Mouse (Mus musculus): ENCODE data around the gene Asb2. TPM values are rescaled to one million over a fixed set of nuclear protein-coding genes. Genes with fewer than 3 reads are reported as not detected.

The Asb2 gene
- polyA plus RNA-seq, 1 experiment from 2014 or later, result 22.0 TPM

GRCm38 (mm10) chr12:103356415-103356748, 581 bp upstream of the Asb2 start:
- DNase-seq (ENCODE audit: low spot score), result no peak
- no peak overlapping the region for H3K4me2 ChIP-seq (ENCODE audit: low read depth, low read length)
- no peak overlapping the region for H3K27ac ChIP-seq (replicated peaks; ENCODE audit: low read depth, low read length)
- H3K36me3 ChIP-seq (ENCODE audit: control insufficient read depth, insufficient read depth, low read length), result no peaks in the 10 kb centered on the region
- no peaks in the 10 kb centered on the region for H3K27me3 ChIP-seq (replicated peaks; ENCODE audit: control insufficient read depth, insufficient read depth, low read length)
- H3K9me3 ChIP-seq (ENCODE audit: control insufficient read depth, low read length), result no peaks in the 10 kb centered on the region
- H3K9ac ChIP-seq (ENCODE audit: low read depth, low read length), result no peak overlapping the region
- H3K4me3 ChIP-seq (ENCODE audit: low read depth, low read length), result no peak overlapping the region
- no peaks in the 10 kb centered on the region for H3K4me1 ChIP-seq (ENCODE audit: control insufficient read depth, insufficient read depth, low read length)
- 89% methylated on average over 4 of the region's 4 CpGs for WGBS
- ATAC-seq (ENCODE audit: low read depth), result no peak

GRCm38 (mm10) chr12:103353538-103353937, 2.3 kb downstream of the Asb2 start:
- Histone ChIP-seq H3K27me3 (replicated peaks; ENCODE audit: control insufficient read depth, insufficient read depth, low read length) (no peaks in the 10 kb centered on the region), H3K9ac (ENCODE audit: low read depth, low read length) (no peak overlapping the region), H3K36me3 (ENCODE audit: control insufficient read depth, insufficient read depth, low read length) (no peaks in the 10 kb centered on the region), H3K4me2 (ENCODE audit: low read depth, low read length) (no peak overlapping the region), H3K4me1 (ENCODE audit: control insufficient read depth, insufficient read depth, low read length) (no peaks in the 10 kb centered on the region), H3K4me3 (ENCODE audit: low read depth, low read length) (no peak overlapping the region), H3K9me3 (ENCODE audit: control insufficient read depth, low read length) (no peaks in the 10 kb centered on the region), H3K27ac (replicated peaks; ENCODE audit: low read depth, low read length) (no peak overlapping the region)
- 15% methylated on average over 5 of the region's 5 CpGs for WGBS
- ATAC-seq (ENCODE audit: low read depth) (peak; percentile 72), DNase-seq (ENCODE audit: low spot score) (peak; percentile 43)

- no peak for DNase-seq (ENCODE audit: low spot score)
- 93% methylated on average over 6 of the region's 6 CpGs for WGBS
These were observed 3.1 kb downstream of the Asb2 start for GRCm38 (mm10) chr12:103352735-103353134.

GRCm38 (mm10) chr12:103348506-103348905, 7.3 kb downstream of the Asb2 start:
- no peaks in the 10 kb centered on the region for H3K4me1 ChIP-seq (ENCODE audit: control insufficient read depth, insufficient read depth, low read length)
- no peaks in the 10 kb centered on the region for H3K9me3 ChIP-seq (ENCODE audit: control insufficient read depth, low read length)
- no peak overlapping the region for H3K9ac ChIP-seq (ENCODE audit: low read depth, low read length)
- H3K27me3 ChIP-seq (replicated peaks; ENCODE audit: control insufficient read depth, insufficient read depth, low read length), result no peaks in the 10 kb centered on the region
- H3K4me2 ChIP-seq (ENCODE audit: low read depth, low read length), result no peak overlapping the region
- H3K36me3 ChIP-seq (ENCODE audit: control insufficient read depth, insufficient read depth, low read length), result no peaks in the 10 kb centered on the region
- H3K27ac ChIP-seq (replicated peaks; ENCODE audit: low read depth, low read length), result no peak overlapping the region
- DNase-seq (ENCODE audit: low spot score) (peak; percentile 81), ATAC-seq (ENCODE audit: low read depth) (peak; percentile 35; the same call in 1 of the 2 replicates)
- WGBS, result 5% methylated on average over 3 of the region's 3 CpGs
- H3K4me3 ChIP-seq (ENCODE audit: low read depth, low read length), result no peak overlapping the region

More at GRCm38 (mm10) chr12:103352735-103353134, 3.1 kb downstream of the Asb2 start:
- ATAC-seq (ENCODE audit: low read depth), result no peak
- Histone ChIP-seq H3K36me3 (ENCODE audit: control insufficient read depth, insufficient read depth, low read length) (no peaks in the 10 kb centered on the region), H3K4me1 (ENCODE audit: control insufficient read depth, insufficient read depth, low read length) (no peaks in the 10 kb centered on the region), H3K4me2 (ENCODE audit: low read depth, low read length) (no peak overlapping the region), H3K4me3 (ENCODE audit: low read depth, low read length) (no peak overlapping the region), H3K27me3 (replicated peaks; ENCODE audit: control insufficient read depth, insufficient read depth, low read length) (no peaks in the 10 kb centered on the region), H3K27ac (replicated peaks; ENCODE audit: low read depth, low read length) (no peak overlapping the region), H3K9me3 (ENCODE audit: control insufficient read depth, low read length) (no peaks in the 10 kb centered on the region), H3K9ac (ENCODE audit: low read depth, low read length) (no peak overlapping the region)

- no peak overlapping the region for H3K4me2 ChIP-seq (ENCODE audit: low read depth, low read length)
These were observed 8.4 kb downstream of the Asb2 start for GRCm38 (mm10) chr12:103347406-103347805.

GRCm38 (mm10) chr12:103346945-103347344, 8.9 kb downstream of the Asb2 start:
- Histone ChIP-seq H3K36me3 (ENCODE audit: control insufficient read depth, insufficient read depth, low read length) (no peaks in the 10 kb centered on the region), H3K4me3 (ENCODE audit: low read depth, low read length) (no peak overlapping the region), H3K27me3 (replicated peaks; ENCODE audit: control insufficient read depth, insufficient read depth, low read length) (no peaks in the 10 kb centered on the region), H3K9me3 (ENCODE audit: control insufficient read depth, low read length) (no peaks in the 10 kb centered on the region), H3K4me2 (ENCODE audit: low read depth, low read length) (no peak overlapping the region), H3K4me1 (ENCODE audit: control insufficient read depth, insufficient read depth, low read length) (no peaks in the 10 kb centered on the region), H3K27ac (replicated peaks; ENCODE audit: low read depth, low read length) (no peak overlapping the region), H3K9ac (ENCODE audit: low read depth, low read length) (no peak overlapping the region)
- ATAC-seq (ENCODE audit: low read depth) (no peak; the same call in 1 of the 2 replicates), DNase-seq (ENCODE audit: low spot score) (no peak)
- WGBS, result 77% methylated on average over 8 of the region's 8 CpGs

More at GRCm38 (mm10) chr12:103347406-103347805, 8.4 kb downstream of the Asb2 start:
- ATAC-seq (ENCODE audit: low read depth) (no peak), DNase-seq (ENCODE audit: low spot score) (no peak)
- Histone ChIP-seq H3K4me1 (ENCODE audit: control insufficient read depth, insufficient read depth, low read length) (no peaks in the 10 kb centered on the region), H3K27ac (replicated peaks; ENCODE audit: low read depth, low read length) (no peak overlapping the region), H3K9me3 (ENCODE audit: control insufficient read depth, low read length) (no peaks in the 10 kb centered on the region), H3K9ac (ENCODE audit: low read depth, low read length) (no peak overlapping the region), H3K36me3 (ENCODE audit: control insufficient read depth, insufficient read depth, low read length) (no peaks in the 10 kb centered on the region), H3K27me3 (replicated peaks; ENCODE audit: control insufficient read depth, insufficient read depth, low read length) (no peaks in the 10 kb centered on the region), H3K4me3 (ENCODE audit: low read depth, low read length) (no peak overlapping the region)
- WGBS, result 46% methylated on average over 5 of the region's 5 CpGs

- Histone ChIP-seq H3K27ac (replicated peaks; ENCODE audit: low read depth, low read length) (no peak overlapping the region), H3K36me3 (ENCODE audit: control insufficient read depth, insufficient read depth, low read length) (no peaks in the 10 kb centered on the region), H3K4me1 (ENCODE audit: control insufficient read depth, insufficient read depth, low read length) (no peaks in the 10 kb centered on the region), H3K9ac (ENCODE audit: low read depth, low read length) (no peak overlapping the region), H3K9me3 (ENCODE audit: control insufficient read depth, low read length) (no peaks in the 10 kb centered on the region), H3K4me2 (ENCODE audit: low read depth, low read length) (no peak overlapping the region), H3K4me3 (ENCODE audit: low read depth, low read length) (no peak overlapping the region), H3K27me3 (replicated peaks; ENCODE audit: control insufficient read depth, insufficient read depth, low read length) (no peaks in the 10 kb centered on the region)
- DNase-seq (ENCODE audit: low spot score) (no peak), ATAC-seq (ENCODE audit: low read depth) (no peak)
- 82% methylated on average over 7 of the region's 7 CpGs for WGBS
These were observed 10.9 kb downstream of the Asb2 start for GRCm38 (mm10) chr12:103344934-103345333.

GRCm38 (mm10) chr12:103343456-103343855, 12.3 kb downstream of the Asb2 start:
- WGBS, result 71% methylated on average over 7 of the region's 8 CpGs
- no peak for DNase-seq (ENCODE audit: low spot score)
- no peak overlapping the region for H3K9ac ChIP-seq (ENCODE audit: low read depth, low read length)
- no peaks in the 10 kb centered on the region for H3K9me3 ChIP-seq (ENCODE audit: control insufficient read depth, low read length)
- ATAC-seq (ENCODE audit: low read depth), result no peak
- no peaks in the 10 kb centered on the region for H3K4me1 ChIP-seq (ENCODE audit: control insufficient read depth, insufficient read depth, low read length)
- H3K36me3 ChIP-seq (ENCODE audit: control insufficient read depth, insufficient read depth, low read length), result no peaks in the 10 kb centered on the region
- no peak overlapping the region for H3K4me3 ChIP-seq (ENCODE audit: low read depth, low read length)
- H3K27ac ChIP-seq (replicated peaks; ENCODE audit: low read depth, low read length), result no peak overlapping the region
- H3K4me2 ChIP-seq (ENCODE audit: low read depth, low read length), result no peak overlapping the region
- H3K27me3 ChIP-seq (replicated peaks; ENCODE audit: control insufficient read depth, insufficient read depth, low read length), result no peaks in the 10 kb centered on the region

- Histone ChIP-seq H3K4me1 (ENCODE audit: control insufficient read depth, insufficient read depth, low read length) (no peaks in the 10 kb centered on the region), H3K4me3 (ENCODE audit: low read depth, low read length) (no peak overlapping the region), H3K9me3 (ENCODE audit: control insufficient read depth, low read length) (no peaks in the 10 kb centered on the region), H3K27me3 (replicated peaks; ENCODE audit: control insufficient read depth, insufficient read depth, low read length) (no peaks in the 10 kb centered on the region), H3K4me2 (ENCODE audit: low read depth, low read length) (no peak overlapping the region), H3K36me3 (ENCODE audit: control insufficient read depth, insufficient read depth, low read length) (no peaks in the 10 kb centered on the region), H3K27ac (replicated peaks; ENCODE audit: low read depth, low read length) (no peak overlapping the region), H3K9ac (ENCODE audit: low read depth, low read length) (no peak overlapping the region)
- DNase-seq (ENCODE audit: low spot score) (no peak), ATAC-seq (ENCODE audit: low read depth) (no peak)
- 79% methylated on average over 5 of the region's 5 CpGs for WGBS
These were observed 14.6 kb downstream of the Asb2 start for GRCm38 (mm10) chr12:103341212-103341611.
